18 mouse cellular contexts compared by ENCODE assay signal in genomic region chr5:43634071-43634601, GRCm38 (mm10). TPM values are rescaled to one million over a fixed set of nuclear protein-coding genes. Genes with fewer than 3 reads are reported as not detected.
DNase-seq lines count a peak whose midpoint lies in the region; ATAC-seq and TF ChIP-seq lines count a peak whose summit lies in the region.
"Had no signal": no experiment of that assay in that cellular context is flagged by ENCODE, and none has a peak within 500 bp of the region (broad histone marks: within the 10 kb centered on the region; RNA-seq: fewer than 3 reads in every experiment).

No protein-coding gene starts in this region.

- H3K9ac ChIP-seq in embryonic facial prominence, embryonic 11.5 days (replicated peaks; ENCODE audit: low read length) = no peak overlapping the region
- no peak overlapping the region for H3K9ac ChIP-seq in kidney, embryonic 16.5 days (replicated peaks; ENCODE audit: low read length)
- H3K9ac ChIP-seq in embryonic facial prominence, embryonic 12.5 days = no peak overlapping the region
- H3K9ac ChIP-seq in hindbrain, postnatal 0 days (replicated peaks; ENCODE audit: low read length) = no peak overlapping the region
- H3K9ac ChIP-seq: heart, embryonic 15.5 days; liver, embryonic 12.5 days had no signal

- no peak for DNase-seq in embryonic facial prominence, embryonic 11.5 days (ENCODE audit: low spot score)
- DNase-seq in embryonic facial prominence, embryonic 10.5 days (ENCODE audit: low spot score) = no peak
- no peak for DNase-seq in kidney, postnatal 4 days
- no peak for DNase-seq in hindbrain, postnatal 0 days (ENCODE audit: low spot score)
- DNase-seq in left cerebral cortex, postnatal 36 days (ENCODE audit: low spot score in 2 of 2) = no peak
- no peak for DNase-seq in cerebellum, adult 2 months
- DNase-seq: gastrocnemius, adult 2 months; lung, postnatal 14 days; spleen, adult 18-20 months; thymus, adult 18-20 months had no signal

- no peak overlapping the region for H3K4me2 ChIP-seq in embryonic facial prominence, embryonic 11.5 days (ENCODE audit: low read depth, low read length)
- H3K4me2 ChIP-seq in kidney, embryonic 16.5 days (replicated peaks; ENCODE audit: low read depth, low read length) = no peak overlapping the region
- H3K4me2 ChIP-seq in embryonic facial prominence, embryonic 12.5 days (replicated peaks) = no peak overlapping the region
- H3K4me2 ChIP-seq in hindbrain, postnatal 0 days (ENCODE audit: low read depth, low read length) = no peak overlapping the region
- H3K4me2 ChIP-seq: heart, embryonic 15.5 days; liver, embryonic 12.5 days had no signal

- no peaks in the 10 kb centered on the region for H3K9me3 ChIP-seq in embryonic facial prominence, embryonic 11.5 days (replicated peaks; ENCODE audit: control insufficient read depth, low read length)
- no peaks in the 10 kb centered on the region for H3K9me3 ChIP-seq in embryonic facial prominence, embryonic 10.5 days
- H3K9me3 ChIP-seq in kidney, embryonic 16.5 days (ENCODE audit: low read length) = no peaks in the 10 kb centered on the region; the same call in 1 of the 2 replicates
- no peaks in the 10 kb centered on the region for H3K9me3 ChIP-seq in embryonic facial prominence, embryonic 12.5 days
- no peaks in the 10 kb centered on the region for H3K9me3 ChIP-seq in hindbrain, postnatal 0 days (ENCODE audit: low read length)
- H3K9me3 ChIP-seq: heart, embryonic 15.5 days; liver, embryonic 12.5 days; megakaryocyte, embryonic 14.5 days had no signal

- 84% methylated on average over 5 of the region's 5 CpGs for WGBS in embryonic facial prominence, embryonic 11.5 days
- WGBS in embryonic facial prominence, embryonic 10.5 days = 85% methylated on average over 5 of the region's 5 CpGs
- 87% methylated on average over 5 of the region's 5 CpGs for WGBS in kidney, embryonic 16.5 days
- 89% methylated on average over 5 of the region's 5 CpGs for WGBS in embryonic facial prominence, embryonic 12.5 days
- WGBS in hindbrain, postnatal 0 days = 89% methylated on average over 5 of the region's 5 CpGs
- 86% methylated on average over 5 of the region's 5 CpGs for WGBS in cerebellum, adult 2 months

- H3K4me3 ChIP-seq in embryonic facial prominence, embryonic 11.5 days (ENCODE audit: low read depth, low read length) = no peak overlapping the region
- H3K4me3 ChIP-seq in embryonic facial prominence, embryonic 10.5 days = no peak overlapping the region
- no peak overlapping the region for H3K4me3 ChIP-seq in kidney, embryonic 16.5 days (ENCODE audit: low read length)
- no peak overlapping the region for H3K4me3 ChIP-seq in embryonic facial prominence, embryonic 12.5 days
- no peak overlapping the region for H3K4me3 ChIP-seq in hindbrain, postnatal 0 days (ENCODE audit: low read length)
- H3K4me3 ChIP-seq in cerebellum, adult 2 months (replicated peaks; ENCODE audit: insufficient read depth, low read depth, low read length) = no peak overlapping the region
- H3K4me3 ChIP-seq: erythroblast, embryonic 14.5 days; gastrocnemius, adult 2 months; heart, embryonic 15.5 days; left cerebral cortex, adult 2 months; liver, embryonic 12.5 days; megakaryocyte, embryonic 14.5 days had no signal

- peak; percentile 44; the same call in 1 of the 2 replicates for ATAC-seq in embryonic facial prominence, embryonic 11.5 days (replicated peaks; ENCODE audit: insufficient number of reproducible peaks, low FRiP score, low TSS enrichment, low read depth)
- peak; percentile 19; the same call in 1 of the 2 replicates for ATAC-seq in kidney, embryonic 16.5 days (ENCODE audit: low FRiP score, low TSS enrichment)
- 0 out of 2 replicates have a peak, but pooled peaks have one; percentile 35 for ATAC-seq in embryonic facial prominence, embryonic 12.5 days (ENCODE audit: insufficient number of reproducible peaks, insufficient read depth, low FRiP score, low TSS enrichment)
- ATAC-seq in hindbrain, postnatal 0 days = peak; percentile 51; the same call in 1 of the 2 replicates
- ATAC-seq: liver, embryonic 12.5 days had no signal

- intact Hi-C loops in left cerebral cortex, postnatal 36 days (cut with DNase I) = loop anchor here (2.0 to 10.0 kb wide), 2 partner anchors 211 to 1749 kb away; no protein-coding TSS in a partner anchor

- TF ChIP-seq CTCF in hindbrain, postnatal 0 days (IDR thresholded peaks at IDR 0.05; ENCODE audit: low read depth) = no peak
- no peak for TF ChIP-seq CTCF in cerebellum, adult 2 months (IDR thresholded peaks at IDR 0.05; ENCODE audit: borderline replicate concordance, insufficient read depth, low read depth, low read length)

- H3K27me3 ChIP-seq in embryonic facial prominence, embryonic 11.5 days (ENCODE audit: control insufficient read depth, insufficient read depth, low read length) = no peaks in the 10 kb centered on the region
- no peaks in the 10 kb centered on the region for H3K27me3 ChIP-seq in embryonic facial prominence, embryonic 10.5 days (replicated peaks; ENCODE audit: low read depth, poor library complexity, severe bottlenecking)
- H3K27me3 ChIP-seq in kidney, embryonic 16.5 days (ENCODE audit: insufficient read depth, low read length) = no peaks in the 10 kb centered on the region
- H3K27me3 ChIP-seq in embryonic facial prominence, embryonic 12.5 days = no peaks in the 10 kb centered on the region
- no peaks in the 10 kb centered on the region for H3K27me3 ChIP-seq in hindbrain, postnatal 0 days (ENCODE audit: insufficient read depth, low read length)
- H3K27me3 ChIP-seq in cerebellum, adult 2 months (ENCODE audit: control insufficient read depth, insufficient read depth, low read length) = no peaks in the 10 kb centered on the region
- H3K27me3 ChIP-seq: heart, embryonic 15.5 days; liver, embryonic 12.5 days; megakaryocyte, embryonic 14.5 days had no signal

- no peak for TF ChIP-seq POLR2A in cerebellum, adult 2 months (IDR thresholded peaks at IDR 0.05; ENCODE audit: borderline replicate concordance, insufficient read depth, low read length)

- H3K4me1 ChIP-seq in embryonic facial prominence, embryonic 11.5 days (ENCODE audit: control insufficient read depth, insufficient read depth, low read length) = no peaks in the 10 kb centered on the region
- no peaks in the 10 kb centered on the region for H3K4me1 ChIP-seq in embryonic facial prominence, embryonic 10.5 days
- H3K4me1 ChIP-seq in kidney, embryonic 16.5 days (ENCODE audit: insufficient read depth, low read length) = no peaks in the 10 kb centered on the region
- no peaks in the 10 kb centered on the region for H3K4me1 ChIP-seq in embryonic facial prominence, embryonic 12.5 days
- H3K4me1 ChIP-seq in hindbrain, postnatal 0 days (ENCODE audit: insufficient read depth, low read length) = no peaks in the 10 kb centered on the region
- no peaks in the 10 kb centered on the region for H3K4me1 ChIP-seq in cerebellum, adult 2 months (ENCODE audit: control insufficient read depth, insufficient read depth, low read length)
- H3K4me1 ChIP-seq: heart, embryonic 15.5 days; liver, embryonic 12.5 days; megakaryocyte, embryonic 14.5 days had no signal

- no peaks in the 10 kb centered on the region for H3K36me3 ChIP-seq in embryonic facial prominence, embryonic 11.5 days (replicated peaks; ENCODE audit: control insufficient read depth, insufficient read depth, low read depth, low read length)
- no peaks in the 10 kb centered on the region for H3K36me3 ChIP-seq in embryonic facial prominence, embryonic 10.5 days (replicated peaks)
- H3K36me3 ChIP-seq in kidney, embryonic 16.5 days (ENCODE audit: insufficient read depth, low read length) = no peaks in the 10 kb centered on the region
- H3K36me3 ChIP-seq in embryonic facial prominence, embryonic 12.5 days = no peaks in the 10 kb centered on the region
- no peaks in the 10 kb centered on the region for H3K36me3 ChIP-seq in hindbrain, postnatal 0 days (ENCODE audit: insufficient read depth, low read length)
- H3K36me3 ChIP-seq: heart, embryonic 15.5 days; liver, embryonic 12.5 days had no signal

- H3K27ac ChIP-seq in embryonic facial prominence, embryonic 11.5 days (replicated peaks; ENCODE audit: low read depth, low read length) = no peak overlapping the region
- H3K27ac ChIP-seq in embryonic facial prominence, embryonic 10.5 days (replicated peaks) = no peak overlapping the region
- no peak overlapping the region for H3K27ac ChIP-seq in kidney, embryonic 16.5 days (ENCODE audit: low read length)
- no peak overlapping the region for H3K27ac ChIP-seq in embryonic facial prominence, embryonic 12.5 days
- H3K27ac ChIP-seq in hindbrain, postnatal 0 days = no peak overlapping the region
- no peak overlapping the region for H3K27ac ChIP-seq in cerebellum, adult 2 months (ENCODE audit: insufficient read depth, low read length)
- H3K27ac ChIP-seq: gastrocnemius, adult 2 months; heart, embryonic 15.5 days; left cerebral cortex, adult 2 months; liver, embryonic 12.5 days had no signal

RNA-seq across cellular contexts. Expression of gene Cc2d2a, which starts 28.0 kb away (rescaled TPM):
- polyA plus RNA-seq in embryonic facial prominence, embryonic 11.5 days (2014; fragmentation: Nextera tagmentation; extraction: Ambion mirVana) = 8.7 and 10.5 TPM in 2 replicates
- polyA plus RNA-seq in embryonic facial prominence, embryonic 10.5 days (2016; fragmentation: Nextera tagmentation; extraction: Ambion mirVana) = 8.4 and 9.1 TPM in 2 replicates
- polyA plus RNA-seq in kidney, embryonic 16.5 days (2015; fragmentation: Nextera tagmentation; extraction: Ambion mirVana) = 14.6 and 16.2 TPM in 2 replicates
- polyA plus RNA-seq in embryonic facial prominence, embryonic 12.5 days (2016; fragmentation: Nextera tagmentation; extraction: Ambion mirVana) = 9.0 and 13.2 TPM in 2 replicates
- 5.6 and 6.6 TPM in 2 replicates for total RNA-seq in hindbrain, postnatal 0 days (2014; rRNA removed)
- polyA plus RNA-seq in hindbrain, postnatal 0 days (2015; fragmentation: Nextera tagmentation; extraction: Ambion mirVana) = 5.1 and 7.6 TPM in 2 replicates
- 10 to 100 TPM; 16.0 to 17.9 TPM for total RNA-seq in left cerebral cortex, postnatal 36 days (2021)
- polyA plus RNA-seq in cerebellum, adult 2 months (2012; rRNA removed) = 15.4 and 16.7 TPM in 2 replicates
- total RNA-seq: MEL had no signal
- polyA plus RNA-seq: erythroblast, embryonic 14.5 days had no signal
